Mouse (Mus musculus): ENCODE measurements around the gene Hist1h1b. TPM values are rescaled to one million over a fixed set of nuclear protein-coding genes. Genes with fewer than 3 reads are reported as not detected.
"Not testable (repeated sequence)": the region's sequence is repeated elsewhere in the genome, so short reads cannot be mapped to it uniquely, and the experiment has no call there.

Gene Hist1h1b
- polyA plus RNA-seq, 1 experiment from 2014 or later = 18.8 TPM

DNA sequence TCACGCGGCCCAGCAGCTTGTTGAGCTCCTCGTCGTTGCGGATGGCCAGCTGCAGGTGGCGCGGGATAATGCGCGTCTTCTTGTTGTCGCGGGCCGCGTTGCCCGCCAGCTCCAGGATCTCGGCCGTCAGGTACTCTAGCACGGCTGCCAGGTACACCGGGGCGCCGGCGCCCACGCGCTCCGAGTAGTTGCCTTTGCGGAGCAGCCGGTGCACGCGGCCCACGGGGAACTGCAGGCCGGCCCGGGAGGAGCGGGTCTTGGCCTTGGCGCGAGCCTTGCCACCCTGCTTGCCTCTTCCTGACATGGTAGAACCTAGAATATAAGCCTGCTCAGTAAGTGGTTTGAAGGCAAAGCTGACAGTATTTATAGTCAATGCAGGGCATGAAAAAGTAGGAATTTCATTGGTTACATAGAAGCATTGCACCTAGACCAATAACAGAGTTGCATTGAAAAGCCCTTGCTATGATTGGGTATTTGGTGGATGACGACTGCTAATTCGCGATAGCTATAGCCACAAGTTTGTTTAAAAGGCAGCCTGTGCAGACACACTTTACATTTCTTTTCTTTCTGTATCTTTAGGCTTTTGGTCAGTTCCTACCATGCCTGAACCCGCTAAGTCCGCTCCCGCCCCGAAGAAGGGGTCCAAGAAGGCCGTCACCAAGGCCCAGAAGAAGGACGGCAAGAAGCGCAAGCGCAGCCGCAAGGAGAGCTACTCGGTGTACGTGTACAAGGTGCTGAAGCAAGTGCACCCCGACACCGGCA is 26.7 kb downstream of the Hist1h1b start, which contains the start of the genes Hist1h2ak and Hist1h2bn:
TSS of gene Hist1h2ak (minus strand) at position 304 of the 762 bp plus-strand sequence.
TSS of gene Hist1h2bn (plus strand) at position 600 of the 762 bp plus-strand sequence.
- Histone ChIP-seq H3K4me3 (ENCODE audit: low read length) (peak within 1 kb of the TSS; percentile 43), H3K4me2 (replicated peaks; ENCODE audit: low read depth, low read length) (peak within 1 kb of the TSS; percentile 59), H3K27ac (ENCODE audit: low read depth, low read length) (peak within 1 kb of the TSS; percentile 95), H3K9ac (ENCODE audit: low read depth, low read length) (peak within 1 kb of the TSS; percentile 78), H3K4me1 (ENCODE audit: control insufficient read depth, insufficient read depth, low read length) (peaks cover 13% of the 10 kb centered on the region)
- not testable (repeated sequence) for H3K27me3 ChIP-seq (ENCODE audit: control insufficient read depth, insufficient read depth, low read length); H3K9me3 ChIP-seq (ENCODE audit: control insufficient read depth, low read length); H3K36me3 ChIP-seq (ENCODE audit: control insufficient read depth, insufficient read depth, low read length)
- ATAC-seq (ENCODE audit: low FRiP score, low TSS enrichment) = peak; percentile 94
- WGBS = under 1% methylated on average over 36 of the region's 50 CpGs

- ATAC-seq (ENCODE audit: low FRiP score, low TSS enrichment) = no peak
- peak overlapping the region; percentile 78 for H3K9ac ChIP-seq (ENCODE audit: low read depth, low read length)
- WGBS = 3% methylated on average over 8 of the region's 10 CpGs
Measured at GRCm38 (mm10) chr13:21753051-21753523, 27.3 kb downstream of the Hist1h1b start.

DNA sequence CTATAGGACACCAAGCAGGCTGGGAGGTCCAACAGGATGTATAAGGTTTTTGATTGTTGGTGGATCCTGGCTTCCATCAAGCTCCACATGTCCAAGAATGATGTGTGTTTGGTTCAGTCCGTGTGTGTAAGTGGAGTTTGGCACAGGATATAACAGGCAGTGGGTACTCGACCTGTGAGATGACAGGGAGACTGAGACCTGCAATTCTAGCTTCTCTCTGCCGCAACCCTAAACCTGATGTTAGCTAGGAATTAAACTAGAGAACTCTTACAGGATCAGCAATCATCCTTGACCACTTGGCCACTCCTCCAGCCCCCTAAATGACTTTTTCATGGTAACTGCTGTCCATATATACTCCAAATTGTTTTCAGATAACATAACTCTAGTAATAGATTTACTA is 28.1 kb downstream of the Hist1h1b start:
- peak overlapping the region; percentile 95 for H3K27ac ChIP-seq (ENCODE audit: low read depth, low read length)
- no peaks in the 10 kb centered on the region for H3K9me3 ChIP-seq (ENCODE audit: control insufficient read depth, low read length)
- 23% methylated on average over 3 of the region's 3 CpGs for WGBS
- H3K4me3 ChIP-seq (ENCODE audit: low read length) = peak overlapping the region; percentile 43; the same call in 1 of the 2 replicates
- no peak for ATAC-seq (ENCODE audit: low FRiP score, low TSS enrichment)
- no peaks in the 10 kb centered on the region for H3K27me3 ChIP-seq (ENCODE audit: control insufficient read depth, insufficient read depth, low read length)
- H3K36me3 ChIP-seq (ENCODE audit: control insufficient read depth, insufficient read depth, low read length) = no peaks in the 10 kb centered on the region
- H3K4me2 ChIP-seq (replicated peaks; ENCODE audit: low read depth, low read length) = peak overlapping the region; percentile 59
- peak overlapping the region; percentile 78; the same call in 1 of the 2 replicates for H3K9ac ChIP-seq (ENCODE audit: low read depth, low read length)
- peaks cover 16% of the 10 kb centered on the region for H3K4me1 ChIP-seq (ENCODE audit: control insufficient read depth, insufficient read depth, low read length)

More at GRCm38 (mm10) chr13:21753051-21753523, 27.3 kb downstream of the Hist1h1b start:
- peak overlapping the region; percentile 59 for H3K4me2 ChIP-seq (replicated peaks; ENCODE audit: low read depth, low read length)
- peaks cover 16% of the 10 kb centered on the region for H3K4me1 ChIP-seq (ENCODE audit: control insufficient read depth, insufficient read depth, low read length)
- H3K27ac ChIP-seq (ENCODE audit: low read depth, low read length) = peak overlapping the region; percentile 95
- no peaks in the 10 kb centered on the region; the same call in 1 of the 2 replicates for H3K36me3 ChIP-seq (ENCODE audit: control insufficient read depth, insufficient read depth, low read length)
- H3K27me3 ChIP-seq (ENCODE audit: control insufficient read depth, insufficient read depth, low read length) = no peaks in the 10 kb centered on the region
- H3K9me3 ChIP-seq (ENCODE audit: control insufficient read depth, low read length) = no peaks in the 10 kb centered on the region
- H3K4me3 ChIP-seq (ENCODE audit: low read length) = peak overlapping the region; percentile 43

DNA sequence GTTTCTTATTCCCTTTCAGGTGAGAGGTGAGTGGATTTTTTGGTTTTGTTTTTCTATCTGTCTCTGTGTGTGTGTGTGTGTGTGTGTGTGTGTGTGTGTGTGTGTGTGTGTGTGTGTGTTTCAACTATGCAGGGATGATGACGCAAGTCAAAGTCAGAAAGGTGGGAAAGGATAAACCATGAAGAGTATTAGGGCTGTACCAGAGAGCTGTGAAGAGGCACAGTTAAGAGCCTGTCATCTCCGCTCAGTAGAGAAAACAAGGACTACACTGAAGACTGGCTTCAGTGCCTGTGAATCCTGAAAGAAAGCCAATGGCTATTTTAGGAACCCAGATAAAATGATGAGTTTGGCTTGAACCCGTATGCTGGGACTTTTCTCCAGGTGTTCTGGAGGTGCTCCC is 28.6 kb downstream of the Hist1h1b start:
- no peak for ATAC-seq (ENCODE audit: low FRiP score, low TSS enrichment)
- WGBS = 66% methylated on average over 3 of the region's 3 CpGs

GRCm38 (mm10) chr13:21751417-21751816 is 29.0 kb downstream of the Hist1h1b start:
- H3K4me2 ChIP-seq (replicated peaks; ENCODE audit: low read depth, low read length) = no peak overlapping the region

More for the DNA sequence above, 28.6 kb downstream of the Hist1h1b start:
- no peak overlapping the region for H3K4me3 ChIP-seq (ENCODE audit: low read length)
- H3K4me1 ChIP-seq (ENCODE audit: control insufficient read depth, insufficient read depth, low read length) = peaks cover 16% of the 10 kb centered on the region
- no peaks in the 10 kb centered on the region for H3K27me3 ChIP-seq (ENCODE audit: control insufficient read depth, insufficient read depth, low read length)
- H3K4me2 ChIP-seq (replicated peaks; ENCODE audit: low read depth, low read length) = no peak overlapping the region
- H3K9ac ChIP-seq (ENCODE audit: low read depth, low read length) = no peak overlapping the region
- no peaks in the 10 kb centered on the region for H3K36me3 ChIP-seq (ENCODE audit: control insufficient read depth, insufficient read depth, low read length)
- H3K27ac ChIP-seq (ENCODE audit: low read depth, low read length) = peak overlapping the region; percentile 95
- no peaks in the 10 kb centered on the region for H3K9me3 ChIP-seq (ENCODE audit: control insufficient read depth, low read length)

DNA sequence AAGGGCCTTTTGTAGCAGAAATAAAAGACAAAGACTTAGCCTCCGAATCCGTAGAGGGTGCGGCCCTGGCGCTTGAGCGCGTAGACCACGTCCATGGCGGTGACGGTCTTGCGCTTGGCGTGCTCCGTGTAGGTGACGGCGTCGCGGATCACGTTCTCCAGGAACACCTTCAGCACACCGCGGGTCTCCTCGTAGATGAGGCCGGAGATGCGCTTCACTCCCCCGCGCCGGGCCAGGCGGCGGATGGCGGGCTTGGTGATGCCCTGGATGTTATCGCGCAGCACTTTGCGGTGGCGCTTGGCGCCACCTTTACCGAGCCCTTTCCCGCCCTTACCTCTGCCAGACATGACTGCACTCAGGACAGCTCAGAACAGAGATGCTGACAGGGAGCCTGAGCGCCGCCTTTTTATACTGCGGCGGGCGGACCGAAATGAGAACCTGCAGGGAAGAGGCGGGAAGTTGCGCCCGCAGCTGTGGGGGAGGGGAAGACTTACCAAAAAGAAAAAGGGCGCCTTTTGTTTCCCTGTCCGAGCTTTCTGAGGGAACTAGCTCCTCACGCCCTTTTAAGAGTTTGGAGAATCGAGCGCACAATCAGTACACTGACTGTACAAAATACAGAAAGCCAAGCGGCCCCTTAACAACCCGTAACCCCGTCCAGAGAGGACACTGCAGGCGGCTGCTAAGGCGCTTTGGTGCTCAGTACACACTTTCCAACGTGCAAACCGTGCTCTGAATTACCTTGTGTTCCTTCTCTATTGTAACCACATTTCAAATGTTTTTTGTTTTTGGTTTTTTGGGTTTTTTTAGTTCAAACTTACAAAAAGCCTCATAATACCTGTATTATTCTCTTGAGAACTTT is 30.0 kb downstream of the Hist1h1b start, which contains the start of gene Hist1h4k:
TSS of gene Hist1h4k (minus strand) at position 347 of the 859 bp plus-strand sequence.
- ATAC-seq (ENCODE audit: low FRiP score, low TSS enrichment) = peak; percentile 89
- H3K27me3 ChIP-seq (ENCODE audit: control insufficient read depth, insufficient read depth, low read length); H3K9me3 ChIP-seq (ENCODE audit: control insufficient read depth, low read length); H3K36me3 ChIP-seq (ENCODE audit: control insufficient read depth, insufficient read depth, low read length): not testable (repeated sequence)
- Histone ChIP-seq H3K4me1 (ENCODE audit: control insufficient read depth, insufficient read depth, low read length) (peaks cover 16% of the 10 kb centered on the region), H3K9ac (ENCODE audit: low read depth, low read length) (peak within 1 kb of the TSS; percentile 77), H3K4me2 (replicated peaks; ENCODE audit: low read depth, low read length) (peak within 1 kb of the TSS; percentile 74), H3K27ac (ENCODE audit: low read depth, low read length) (peak within 1 kb of the TSS; percentile 96), H3K4me3 (ENCODE audit: low read length) (peak within 1 kb of the TSS; percentile 63)
- under 1% methylated on average over 43 of the region's 56 CpGs for WGBS

More at GRCm38 (mm10) chr13:21751417-21751816, 29.0 kb downstream of the Hist1h1b start:
- no peak overlapping the region for H3K9ac ChIP-seq (ENCODE audit: low read depth, low read length)
- H3K4me3 ChIP-seq (ENCODE audit: low read length) = no peak overlapping the region
- no peaks in the 10 kb centered on the region for H3K9me3 ChIP-seq (ENCODE audit: control insufficient read depth, low read length)
- H3K27me3 ChIP-seq (ENCODE audit: control insufficient read depth, insufficient read depth, low read length) = no peaks in the 10 kb centered on the region
- H3K27ac ChIP-seq (ENCODE audit: low read depth, low read length) = peak overlapping the region; percentile 55; the same call in 1 of the 2 replicates
- no peak for ATAC-seq (ENCODE audit: low FRiP score, low TSS enrichment)
- no peaks in the 10 kb centered on the region for H3K36me3 ChIP-seq (ENCODE audit: control insufficient read depth, insufficient read depth, low read length)
- H3K4me1 ChIP-seq (ENCODE audit: control insufficient read depth, insufficient read depth, low read length) = peaks cover 16% of the 10 kb centered on the region

DNA sequence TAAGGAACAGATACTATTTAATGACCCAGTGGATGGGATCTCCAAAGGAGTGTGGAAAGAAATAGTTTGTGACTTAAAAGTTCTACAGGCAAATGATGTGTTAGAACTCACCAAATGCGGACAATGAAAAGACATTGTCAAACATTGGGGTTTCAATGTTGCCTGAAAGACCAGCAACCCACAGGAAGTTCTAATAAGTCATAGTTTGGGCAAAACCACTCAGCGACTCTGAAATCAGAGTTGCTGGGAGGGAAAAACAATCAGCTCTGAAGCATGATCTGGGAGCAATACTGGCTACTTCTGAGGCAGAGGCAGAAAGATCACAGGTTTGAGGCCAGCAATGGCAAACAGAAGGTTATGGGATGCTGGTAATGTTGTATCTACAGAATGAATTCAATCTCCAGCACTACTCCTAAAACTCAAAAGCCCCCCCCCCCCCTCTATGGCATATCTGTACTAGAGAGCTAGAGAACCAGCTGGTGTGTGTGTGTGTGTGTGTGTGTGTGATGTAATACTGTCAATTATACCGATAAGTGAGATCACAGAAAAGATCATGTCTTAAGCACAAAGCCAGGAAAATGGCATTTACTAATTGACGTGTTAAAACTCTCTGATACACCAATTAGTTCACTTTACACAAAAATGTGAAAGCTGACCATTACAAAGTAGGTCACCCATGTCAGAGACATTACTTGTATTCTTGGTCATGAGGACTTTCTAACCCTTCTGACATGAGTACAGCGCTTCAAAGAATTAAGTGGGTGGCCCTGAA is 30.9 kb downstream of the Hist1h1b start:
- Histone ChIP-seq H3K9ac (ENCODE audit: low read depth, low read length) (peak overlapping the region; percentile 77), H3K4me1 (ENCODE audit: control insufficient read depth, insufficient read depth, low read length) (peaks cover 16% of the 10 kb centered on the region), H3K27me3 (ENCODE audit: control insufficient read depth, insufficient read depth, low read length) (no peaks in the 10 kb centered on the region), H3K4me3 (ENCODE audit: low read length) (peak overlapping the region; percentile 63), H3K9me3 (ENCODE audit: control insufficient read depth, low read length) (no peaks in the 10 kb centered on the region), H3K36me3 (ENCODE audit: control insufficient read depth, insufficient read depth, low read length) (no peaks in the 10 kb centered on the region), H3K4me2 (replicated peaks; ENCODE audit: low read depth, low read length) (peak overlapping the region; percentile 74), H3K27ac (ENCODE audit: low read depth, low read length) (peak overlapping the region; percentile 96)
- 7% methylated on average over 5 of the region's 5 CpGs for WGBS
- ATAC-seq (ENCODE audit: low FRiP score, low TSS enrichment) = no peak

DNA sequence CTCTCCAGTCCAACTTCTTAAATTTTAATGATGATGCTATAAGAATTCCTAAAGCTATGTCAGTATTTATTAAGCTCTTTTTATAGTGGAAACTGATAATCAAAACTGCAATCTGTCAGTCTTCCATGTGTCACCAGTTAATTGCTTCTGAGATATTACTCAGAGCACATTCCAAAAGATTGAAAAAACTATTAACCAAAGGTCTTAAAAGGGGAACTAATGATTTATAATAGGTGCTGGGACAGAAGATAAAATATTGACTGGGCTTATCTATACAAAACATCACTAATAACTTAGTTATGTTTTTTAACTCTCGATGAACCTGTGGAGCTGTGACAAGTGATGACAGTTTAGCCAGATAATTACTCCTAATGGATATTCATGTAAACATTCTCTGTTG is 35.4 kb downstream of the Hist1h1b start:
- H3K36me3 ChIP-seq (ENCODE audit: control insufficient read depth, insufficient read depth, low read length) = no peaks in the 10 kb centered on the region
- no peak overlapping the region for H3K9ac ChIP-seq (ENCODE audit: low read depth, low read length)
- ATAC-seq (ENCODE audit: low FRiP score, low TSS enrichment) = no peak
- H3K4me1 ChIP-seq (ENCODE audit: control insufficient read depth, insufficient read depth, low read length) = peaks cover 6% of the 10 kb centered on the region; the same call in 1 of the 2 replicates
- H3K9me3 ChIP-seq (ENCODE audit: control insufficient read depth, low read length) = no peaks in the 10 kb centered on the region
- H3K4me3 ChIP-seq (ENCODE audit: low read length) = no peak overlapping the region
- H3K4me2 ChIP-seq (replicated peaks; ENCODE audit: low read depth, low read length) = no peak overlapping the region
- no peak overlapping the region for H3K27ac ChIP-seq (ENCODE audit: low read depth, low read length)
- 73% methylated on average over 1 of the region's 1 CpGs for WGBS
- no peaks in the 10 kb centered on the region for H3K27me3 ChIP-seq (ENCODE audit: control insufficient read depth, insufficient read depth, low read length)
